Mouse (Mus musculus) thymus, postnatal 0 days (tissue): ENCODE measurements around the gene Pigc. TPM values are rescaled to one million over a fixed set of nuclear protein-coding genes. Genes with fewer than 3 reads are reported as not detected.

Experiments used
- DNase-seq: peaks from one replicate; pipeline ENCODE4 v3.0.0-alpha.2; 2015; ENCODE audit warnings: low spot score
- polyA plus RNA-seq: library from polyadenylated mRNA; unstranded; fragments of >200 nt; fragmentation: Nextera tagmentation; extraction: Ambion mirVana; gene quantifications from 2 replicates; pipeline ENCODE4 v1.2.1, GENCODE M21; 2015

The Pigc gene
- polyA plus RNA-seq, 1 experiment from 2014 or later: 27.7 TPM

DNA sequence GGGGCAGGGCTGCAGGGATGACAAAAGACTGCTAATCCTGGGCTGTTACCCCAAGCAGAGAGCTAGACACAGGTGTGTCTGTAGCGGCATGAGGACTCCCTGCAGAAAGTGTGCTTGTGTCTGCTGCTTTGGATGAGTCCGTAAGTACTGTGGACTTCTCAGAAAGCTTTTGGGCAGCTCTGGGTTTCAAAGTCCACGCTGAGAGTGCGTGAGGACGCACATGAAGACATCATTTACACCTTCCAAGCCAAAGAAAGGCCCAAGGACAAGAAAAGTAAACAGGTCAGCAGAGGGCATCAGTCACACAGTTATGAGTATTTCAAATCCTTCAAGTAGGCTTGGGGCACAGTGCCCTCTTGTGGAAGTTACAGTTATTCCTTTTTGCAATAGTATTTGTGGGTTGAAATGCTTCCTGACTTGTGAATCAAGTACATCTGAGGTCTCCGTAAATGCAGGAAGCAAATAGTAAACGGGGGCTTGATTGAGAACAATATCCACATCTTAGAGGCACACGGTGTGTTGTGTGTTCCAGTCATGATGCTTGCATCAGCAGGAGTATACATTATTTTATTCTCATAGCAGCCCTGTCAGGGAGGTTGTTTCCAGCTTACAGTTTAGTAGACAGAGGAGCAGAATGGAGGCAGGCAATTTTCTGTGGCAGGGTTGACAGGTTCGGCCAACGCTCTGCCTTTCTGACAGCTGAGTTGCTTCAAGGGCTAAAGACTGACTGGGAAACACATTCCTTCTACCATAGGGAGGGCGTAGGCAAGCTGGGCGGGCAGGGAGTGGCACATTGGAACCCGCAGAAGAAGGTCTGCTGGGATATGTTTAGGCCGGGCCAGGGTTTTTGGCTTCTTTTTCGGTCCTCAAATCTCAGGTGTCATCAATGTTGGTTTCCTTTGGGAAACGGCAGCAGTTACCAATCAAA is 7.5 kb downstream of the Pigc start:
- peak; percentile 91 for DNase-seq

DNA sequence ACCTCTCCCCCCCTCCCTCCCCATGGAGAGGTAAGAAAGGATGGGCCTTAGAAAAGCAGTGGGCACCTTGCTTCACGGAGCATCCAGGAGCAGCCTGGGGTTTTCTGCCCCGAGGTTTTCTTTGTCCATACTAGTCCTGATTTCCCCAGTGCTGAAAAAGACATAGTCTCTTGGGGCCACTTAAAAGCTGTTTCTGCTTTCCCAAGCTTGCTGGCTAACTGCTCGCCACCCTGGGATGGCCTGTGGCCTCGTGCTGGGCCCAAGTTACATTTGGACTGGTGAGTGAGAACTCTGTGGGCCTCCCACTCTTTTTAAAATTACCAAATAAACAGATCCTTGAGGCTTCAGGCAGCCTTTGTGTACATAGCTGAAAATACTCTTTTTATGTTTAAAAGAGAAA is 8.3 kb downstream of the Pigc start:
- DNase-seq: no peak

DNA sequence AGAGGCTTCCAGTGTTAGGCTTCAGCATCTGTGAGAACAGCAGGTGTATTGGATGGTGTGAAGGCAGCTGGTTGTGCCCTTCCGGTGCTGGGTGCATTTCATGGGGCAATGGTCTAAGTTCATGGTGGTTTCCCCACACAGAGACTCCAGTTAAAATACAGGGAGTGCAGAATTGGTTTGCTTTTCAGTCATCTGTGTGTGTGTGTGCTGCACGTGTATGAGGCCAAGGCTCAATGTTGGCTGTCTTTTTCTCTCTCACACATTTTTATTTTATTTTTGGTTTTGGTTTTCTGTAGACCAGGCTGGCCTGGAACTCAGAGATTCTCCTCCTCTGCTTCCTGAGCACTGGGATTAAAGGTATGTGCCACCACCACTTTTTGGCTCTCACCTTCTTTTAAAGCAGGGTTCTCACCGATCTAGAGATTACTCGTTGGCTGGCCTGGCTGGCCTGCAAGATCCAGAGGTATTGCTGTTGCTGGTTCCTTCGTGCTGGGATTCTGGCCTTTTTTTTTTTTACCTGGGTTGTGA is 9.3 kb downstream of the Pigc start:
- no peak for DNase-seq

DNA sequence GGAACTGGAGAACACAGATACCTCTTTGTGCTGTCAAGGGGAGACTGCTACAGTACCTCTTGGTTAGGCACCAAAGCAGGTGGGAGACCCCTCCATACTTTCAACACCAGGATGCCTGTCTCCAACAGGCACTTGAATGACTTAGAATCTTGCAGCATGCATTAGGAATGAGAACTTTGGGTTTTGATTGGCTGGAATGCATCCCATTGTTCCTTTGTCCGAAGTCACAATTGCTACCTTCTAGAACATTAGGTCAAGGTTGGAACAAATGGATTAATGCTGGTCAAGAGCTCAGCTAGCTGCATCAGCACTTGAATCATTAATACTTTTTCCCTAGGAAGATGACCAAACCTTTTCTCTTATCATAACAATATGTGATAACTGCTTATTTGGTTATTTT is 10.6 kb downstream of the Pigc start, which contains the start of gene 4930558K02Rik:
TSS of gene 4930558K02Rik (minus strand) at position 101 of the 400 bp plus-strand sequence.
- no peak for DNase-seq

DNA sequence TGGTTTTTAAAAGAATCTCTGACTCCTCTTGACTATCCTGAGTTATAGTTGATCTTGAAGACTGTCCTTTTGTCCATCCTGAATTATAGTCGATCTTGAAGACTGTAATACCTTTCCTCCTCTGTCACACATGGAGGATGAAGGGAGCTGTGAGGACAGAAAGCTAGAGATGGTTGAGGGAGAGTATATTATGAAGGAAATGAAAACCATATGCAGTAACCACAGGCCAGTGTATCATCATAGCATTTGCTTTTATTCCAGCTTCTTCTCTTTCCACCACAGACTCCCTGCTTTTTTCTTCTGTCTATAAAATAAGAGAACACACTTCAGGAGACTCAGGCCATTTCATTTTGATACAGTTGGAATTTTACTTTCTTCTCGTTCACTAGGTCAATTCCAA is 11.1 kb downstream of the Pigc start:
- DNase-seq: no peak

DNA sequence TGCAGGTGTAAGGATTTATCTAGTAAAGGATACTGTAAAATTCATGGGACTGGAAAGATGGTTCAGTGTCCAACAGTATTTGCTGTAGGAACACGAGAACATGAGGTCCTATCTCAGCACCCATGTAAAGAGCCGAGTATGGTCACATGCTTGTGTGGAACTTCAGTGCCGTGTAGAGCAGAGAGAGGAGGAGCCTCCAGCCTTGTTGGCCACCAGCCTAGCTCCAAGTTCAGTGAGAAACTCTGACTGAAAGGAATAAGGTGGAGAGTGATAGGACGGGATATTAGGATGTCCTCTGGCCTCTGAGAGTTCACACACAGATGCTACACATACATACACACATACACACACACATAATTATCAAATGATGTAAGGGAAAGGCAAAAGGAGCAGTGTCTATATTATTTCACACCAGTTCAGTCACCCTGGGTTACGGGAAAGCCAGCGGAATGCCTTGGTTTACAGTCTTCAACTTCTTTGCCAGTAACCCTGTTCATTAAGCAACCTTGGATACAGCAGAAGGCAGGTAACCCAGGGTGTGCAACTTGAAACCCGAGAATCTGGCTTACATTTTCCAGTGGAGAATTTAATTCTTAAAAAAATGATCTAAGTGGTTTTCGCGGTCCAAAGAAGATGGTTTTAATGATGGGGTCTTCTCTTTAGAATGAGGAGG is 11.8 kb downstream of the Pigc start:
- DNase-seq: no peak

DNA sequence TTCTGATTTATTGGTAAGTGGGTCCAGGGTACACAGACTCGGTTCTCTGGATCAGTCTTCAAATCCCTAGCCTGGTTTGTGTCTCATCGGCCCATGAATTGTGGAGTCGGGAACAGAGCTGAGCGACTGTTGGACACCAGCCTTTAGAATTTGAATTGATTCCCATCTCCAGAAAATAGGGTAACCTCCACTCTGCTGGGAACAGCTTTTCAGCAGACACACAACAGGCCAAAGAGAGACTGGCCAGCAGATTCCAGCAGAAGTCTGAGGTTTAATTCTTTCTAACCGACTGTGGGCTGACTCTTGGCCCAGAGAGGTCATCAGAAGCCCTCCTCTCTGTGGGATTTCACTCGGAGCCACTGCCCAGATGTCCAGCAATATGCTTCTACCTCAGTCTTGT is 14.5 kb downstream of the Pigc start:
- DNase-seq: no peak

DNA sequence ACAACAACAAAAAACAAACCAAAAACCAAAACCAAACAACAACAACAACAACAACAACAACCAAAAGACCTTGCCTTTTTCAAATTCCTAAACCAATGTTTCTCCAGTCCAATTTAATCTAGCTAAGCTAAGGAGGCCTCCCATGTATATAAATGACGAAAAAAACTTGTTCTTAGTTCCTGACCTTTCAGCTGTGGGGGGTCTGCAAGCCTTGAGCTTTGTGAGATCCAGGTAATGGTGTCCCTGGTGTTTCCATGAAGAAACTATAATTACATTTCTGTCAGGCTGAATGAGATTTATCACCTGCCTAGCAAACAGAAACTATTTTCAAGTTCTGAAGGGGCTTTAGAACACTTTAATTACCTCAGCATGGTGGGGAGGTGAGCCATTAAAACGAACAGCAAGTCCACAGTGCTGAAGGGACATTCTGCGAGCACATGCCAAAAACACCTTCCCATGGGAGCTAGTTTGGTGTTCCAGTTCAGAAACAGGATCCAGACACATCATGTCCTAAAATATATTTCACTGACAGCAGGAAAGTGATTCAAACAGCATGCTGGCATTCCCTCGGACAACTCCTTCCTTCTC is 15.1 kb downstream of the Pigc start:
- no peak for DNase-seq

DNA sequence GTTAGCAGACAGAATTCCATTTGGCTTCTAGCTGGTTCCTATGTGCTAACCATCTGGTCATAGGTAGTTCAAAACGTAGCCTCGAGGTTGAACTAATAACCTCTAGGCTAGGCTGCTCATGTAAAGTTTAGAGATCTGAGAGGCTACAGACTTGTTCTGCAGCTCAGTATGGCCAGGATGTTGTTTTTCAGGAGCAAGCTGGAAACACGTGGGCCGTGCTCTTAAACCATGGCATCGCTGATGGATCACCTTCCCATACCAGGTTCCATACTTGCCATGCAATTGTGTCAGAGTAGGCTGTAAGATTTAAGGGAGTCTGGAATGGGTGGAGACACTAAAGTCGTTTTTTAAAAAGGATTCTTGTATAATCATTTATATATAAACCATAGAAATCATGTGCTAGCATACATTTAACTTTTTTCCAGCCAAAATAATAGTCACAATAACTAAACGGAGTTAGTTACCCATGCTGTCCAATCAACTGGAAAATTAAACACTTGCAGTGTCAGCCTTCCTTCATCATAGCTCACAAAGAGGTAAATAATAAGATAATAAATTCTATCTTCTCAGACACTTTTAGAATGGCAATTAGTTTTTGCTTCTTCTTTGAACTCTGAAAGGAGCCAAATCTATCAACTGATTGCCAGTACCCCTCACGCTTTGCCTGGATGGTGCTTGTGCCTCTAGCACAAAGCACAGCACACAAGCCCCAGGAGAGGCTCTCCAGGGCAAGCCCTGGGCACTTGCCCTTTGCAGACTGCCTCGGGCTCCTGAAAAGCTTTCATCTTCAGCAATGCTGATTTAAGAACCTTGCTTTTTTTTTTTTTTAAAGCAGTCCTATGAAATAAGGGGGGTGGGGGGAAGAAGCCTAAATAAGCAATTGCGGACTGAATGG is 21.9 kb downstream of the Pigc start:
- no peak for DNase-seq

DNA sequence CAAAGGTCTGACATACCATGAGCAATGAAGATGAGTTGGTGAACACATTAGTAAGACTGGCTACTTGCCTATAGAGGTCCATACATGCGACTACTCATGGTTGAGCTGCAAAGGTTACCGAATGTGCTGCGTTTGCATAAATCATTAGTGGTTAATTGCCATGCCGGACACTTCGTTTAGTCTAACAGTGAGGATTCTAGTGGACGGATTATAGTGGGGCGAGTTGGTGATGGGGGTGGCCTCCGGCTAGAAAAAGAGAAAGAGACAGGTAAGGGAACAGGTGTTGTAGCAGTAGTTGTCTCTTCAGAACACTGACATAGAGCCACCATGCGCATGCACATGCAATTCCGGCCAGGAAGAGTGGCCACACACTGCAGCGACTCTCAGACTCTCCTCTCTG is 22.9 kb downstream of the Pigc start:
- no peak for DNase-seq

DNA sequence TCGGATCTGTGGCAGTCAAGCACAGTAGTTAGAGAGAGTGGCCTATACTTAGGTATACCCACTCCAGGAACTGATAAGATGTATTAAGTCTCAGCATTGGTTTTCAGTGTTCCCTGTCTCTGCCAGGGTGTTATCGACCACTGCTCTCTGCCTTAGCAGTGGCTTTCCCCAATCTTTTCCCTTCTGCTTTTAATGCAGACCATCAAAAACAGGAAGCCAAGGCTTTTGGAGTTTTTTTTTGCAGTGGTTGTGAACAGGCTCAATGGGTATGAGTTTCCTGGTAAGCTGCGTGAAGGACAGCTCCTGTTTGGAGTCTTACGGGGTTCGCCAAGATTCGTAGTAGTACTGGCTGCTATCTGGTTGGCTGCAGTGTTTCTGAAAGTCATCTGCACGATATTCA is 23.4 kb downstream of the Pigc start:
- DNase-seq: no peak

DNA sequence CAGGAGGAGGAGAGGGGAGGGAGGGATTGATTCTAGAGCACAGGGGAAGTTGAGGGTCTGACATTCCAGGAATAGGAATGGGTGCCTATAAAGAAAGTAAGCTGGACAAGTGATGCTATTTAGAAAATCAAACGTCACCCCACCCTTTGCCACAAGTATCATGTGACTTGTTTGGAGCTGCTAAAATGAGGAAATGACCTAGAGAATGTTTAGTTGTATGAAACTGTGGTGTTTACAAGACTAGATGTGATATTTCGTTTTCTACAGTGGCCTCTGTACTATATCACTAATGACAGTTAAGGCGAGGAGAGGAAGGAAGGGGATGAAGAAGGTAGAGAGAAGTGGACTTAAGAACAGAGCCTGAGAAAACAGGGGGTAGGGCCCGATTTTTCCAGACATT is 29.8 kb downstream of the Pigc start:
- DNase-seq: no peak

DNA sequence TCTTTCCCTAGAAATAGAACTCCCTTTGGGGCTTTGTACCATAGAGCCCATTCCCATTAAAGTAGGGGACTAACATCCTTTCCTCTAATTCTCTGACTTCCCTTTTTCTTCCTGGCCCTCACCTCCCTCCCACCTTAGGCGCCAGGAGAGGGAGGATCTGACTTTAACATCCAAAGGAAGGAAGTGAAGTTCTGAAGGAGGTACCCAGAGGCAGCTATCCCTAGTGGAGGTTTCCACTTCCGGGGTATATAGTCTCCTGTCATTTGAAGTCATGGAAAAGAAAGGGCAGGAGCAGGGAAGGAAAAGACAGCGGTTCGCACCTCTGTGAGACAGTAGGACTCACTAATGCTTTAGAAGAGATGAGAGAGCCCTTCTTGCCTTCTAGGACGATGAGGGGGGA is 30.4 kb downstream of the Pigc start:
- DNase-seq: no peak

DNA sequence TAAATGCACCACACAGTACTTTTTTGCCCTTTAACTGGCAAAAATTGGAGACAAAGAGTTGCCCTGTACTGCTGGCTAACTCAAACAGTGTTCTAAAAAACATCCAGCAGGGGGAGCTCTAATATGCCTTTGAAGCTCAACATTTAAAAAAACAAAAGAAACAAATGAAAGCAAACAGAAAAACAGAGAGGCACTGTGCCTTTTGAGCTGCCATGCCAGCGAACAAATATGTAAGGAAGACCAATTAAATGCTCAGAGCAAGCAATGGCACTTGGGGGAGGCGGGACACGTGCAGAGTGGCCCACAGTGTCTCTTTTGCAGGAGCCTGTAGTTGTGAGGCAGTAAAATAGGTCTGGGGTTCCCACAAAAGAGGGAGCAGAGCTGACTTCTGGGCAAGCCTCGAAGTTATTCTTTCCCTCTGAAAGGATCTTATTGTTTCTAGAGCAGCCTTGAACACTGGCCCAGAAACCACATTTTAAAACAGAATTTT is 30.9 kb downstream of the Pigc start:
- DNase-seq: peak; percentile 84

DNA sequence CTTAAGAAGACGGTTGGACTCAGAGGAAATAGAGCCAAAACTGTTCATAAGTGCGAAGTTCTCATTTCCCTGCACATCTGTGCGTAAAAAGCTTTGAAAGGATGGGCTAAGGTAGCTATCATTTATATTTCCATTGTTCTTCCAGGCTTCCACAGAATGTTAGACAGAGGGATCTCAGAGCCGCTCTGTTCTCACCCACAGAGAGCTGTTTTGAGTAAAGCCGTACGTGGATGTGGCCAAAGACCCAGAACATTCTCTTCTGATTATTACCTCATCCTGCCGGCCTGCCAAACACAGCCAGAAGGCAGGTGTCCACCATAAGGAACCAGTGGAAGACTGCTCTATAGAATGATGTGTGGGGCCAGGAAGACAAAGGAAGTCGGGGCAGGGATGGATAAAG is 32.3 kb downstream of the Pigc start:
- no peak for DNase-seq

DNA sequence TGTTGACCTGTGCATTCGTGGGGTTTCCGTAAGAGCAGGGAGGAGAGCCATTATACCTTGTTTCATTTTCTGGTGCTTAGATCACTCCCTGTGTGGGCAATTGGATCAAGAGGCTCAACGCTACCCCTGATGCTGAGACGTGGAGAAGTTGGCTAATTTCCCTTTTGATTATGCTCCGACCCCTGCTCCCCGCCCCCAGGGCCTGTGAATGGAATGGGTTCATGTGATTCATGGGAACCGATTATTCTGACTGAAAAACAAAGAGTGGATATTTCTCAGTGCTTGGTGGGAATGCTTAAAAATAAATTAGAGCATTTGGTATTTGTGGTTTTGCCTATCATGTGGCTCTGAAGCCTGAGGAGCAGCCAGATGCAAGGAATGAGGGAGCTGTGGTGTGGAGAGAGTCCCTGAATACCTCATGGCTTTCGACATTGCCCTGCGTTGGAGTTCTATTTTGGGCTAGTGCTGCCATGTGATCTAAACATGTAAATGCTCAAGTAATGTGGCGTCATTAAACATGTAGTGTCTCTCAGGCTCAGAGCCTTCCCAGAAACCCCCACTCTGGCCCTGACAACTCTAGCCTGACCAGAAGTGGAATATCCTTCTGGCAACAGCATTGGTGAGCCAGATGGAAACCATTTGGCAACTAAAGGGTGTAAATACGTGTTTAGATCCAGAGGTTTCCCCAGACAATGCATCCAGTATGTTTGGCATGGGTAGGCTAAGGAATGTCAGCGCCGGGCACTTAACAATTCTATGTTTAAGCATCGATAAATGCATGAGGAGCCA is 34.9 kb downstream of the Pigc start:
- no peak for DNase-seq

DNA sequence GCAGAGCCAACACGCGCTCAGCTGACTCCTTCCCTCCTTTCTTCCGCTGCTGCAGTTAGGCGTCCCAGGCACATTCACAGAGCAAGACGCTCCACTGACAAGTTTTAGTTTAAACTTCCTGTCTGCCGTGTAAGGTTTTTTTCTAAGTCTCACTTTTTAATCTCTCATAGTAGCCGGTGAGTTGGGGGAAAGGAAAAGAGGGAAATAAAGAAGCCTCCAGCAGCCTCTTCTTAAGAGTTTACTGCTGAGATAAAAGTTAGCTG is 35.5 kb downstream of the Pigc start:
- DNase-seq: no peak

DNA sequence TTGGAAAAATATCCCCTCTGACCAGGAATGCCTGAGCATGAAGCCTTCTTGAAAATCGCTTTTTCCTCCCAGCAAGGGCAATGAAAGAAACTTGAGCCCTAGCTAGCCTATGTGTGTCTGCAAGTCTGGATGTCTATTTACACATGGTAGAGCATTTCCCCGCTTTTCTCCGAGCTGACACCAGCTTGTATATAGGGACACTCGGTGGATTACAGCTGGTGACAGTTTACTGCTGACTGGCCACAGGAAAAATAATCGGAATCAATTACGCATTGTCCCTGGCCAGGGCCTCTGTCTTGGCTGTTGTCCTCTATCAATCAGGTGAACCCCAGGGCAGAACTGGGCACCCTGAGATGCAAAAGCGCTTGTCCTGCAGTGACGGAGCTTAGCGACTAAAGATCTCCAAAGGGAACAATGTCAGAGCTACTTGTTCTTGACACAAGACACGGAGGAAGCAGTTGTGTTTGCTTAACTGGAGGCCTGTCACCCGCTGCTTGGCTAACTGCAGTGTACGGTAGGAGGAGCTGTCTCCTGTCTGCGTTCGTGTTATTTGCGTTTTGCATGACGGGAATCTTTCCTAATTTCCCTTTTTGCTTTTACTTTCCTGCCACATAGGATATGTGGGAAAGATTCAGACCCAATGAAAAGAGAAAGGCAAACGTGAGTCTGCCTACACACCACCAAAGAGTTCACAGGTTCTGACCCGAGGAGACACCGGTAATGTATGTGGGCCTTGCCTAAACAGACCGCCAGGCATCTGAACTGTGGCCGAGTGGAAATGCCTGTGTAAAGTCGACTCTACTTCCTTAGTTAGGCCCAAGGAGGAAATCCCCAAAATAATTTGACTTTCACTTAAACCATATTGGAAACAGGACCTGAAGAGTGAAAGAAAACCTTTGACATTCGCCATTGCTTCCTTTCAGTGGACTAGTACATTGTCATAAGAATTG is 36.1 kb downstream of the Pigc start:
- DNase-seq: peak; percentile 41

DNA sequence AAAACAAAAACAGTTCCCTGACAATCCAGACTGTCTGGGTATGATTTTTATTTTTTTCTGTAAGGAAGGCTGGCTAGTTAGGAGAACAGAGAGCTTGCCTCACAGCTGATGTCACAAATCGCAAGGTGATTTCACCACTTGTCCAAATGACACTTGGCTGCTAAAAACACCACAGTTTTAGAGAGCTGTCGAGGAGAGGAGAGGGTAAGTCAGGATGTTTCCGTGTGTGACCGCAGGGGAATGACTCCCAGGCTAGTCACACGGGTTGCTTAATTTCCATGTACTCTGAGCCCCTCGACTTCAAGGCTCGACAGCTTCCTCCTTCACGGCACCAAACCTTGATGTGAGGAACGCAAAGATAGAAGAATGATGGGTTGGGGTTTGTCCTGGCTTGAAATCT is 37.1 kb downstream of the Pigc start:
- DNase-seq: no peak
